Mouse (Mus musculus): ENCODE results near the gene Sergef. TPM values are rescaled to one million over a fixed set of nuclear protein-coding genes. Genes with fewer than 3 reads are reported as not detected.
A peak's percentile ranks its signal among the peaks of the same experiment; 100 is the strongest.

The Sergef gene
- polyA plus RNA-seq, 1 experiment from 2014 or later = 15.0 TPM

GRCm38 (mm10) chr7:46517158-46517557 is 122.4 kb downstream of the Sergef start:
- Histone ChIP-seq H3K27ac (replicated peaks) (no peak overlapping the region), H3K9me3 (replicated peaks) (no peaks in the 10 kb centered on the region), H3K9ac (no peak overlapping the region), H3K4me3 (replicated peaks) (no peak overlapping the region), H3K4me1 (no peaks in the 10 kb centered on the region), H3K36me3 (no peaks in the 10 kb centered on the region), H3K27me3 (no peaks in the 10 kb centered on the region), H3K4me2 (replicated peaks) (no peak overlapping the region)
- no peak for ATAC-seq (ENCODE audit: insufficient number of reproducible peaks, low FRiP score, low TSS enrichment, low read depth)
- 57% methylated on average over 5 of the region's 5 CpGs for WGBS

- Histone ChIP-seq H3K27ac (replicated peaks) (no peak overlapping the region), H3K9me3 (replicated peaks) (no peaks in the 10 kb centered on the region), H3K9ac (no peak overlapping the region), H3K27me3 (no peaks in the 10 kb centered on the region), H3K4me3 (replicated peaks) (no peak overlapping the region), H3K36me3 (no peaks in the 10 kb centered on the region), H3K4me2 (replicated peaks) (no peak overlapping the region), H3K4me1 (no peaks in the 10 kb centered on the region)
- ATAC-seq (ENCODE audit: insufficient number of reproducible peaks, low FRiP score, low TSS enrichment, low read depth) = no peak
- WGBS = 78% methylated on average over 5 of the region's 5 CpGs
These were observed 123.6 kb downstream of the Sergef start for GRCm38 (mm10) chr7:46515960-46516359.

- H3K27ac ChIP-seq (replicated peaks) = no peak overlapping the region
- 91% methylated on average over 8 of the region's 8 CpGs for WGBS
- ATAC-seq (ENCODE audit: insufficient number of reproducible peaks, low FRiP score, low TSS enrichment, low read depth) = no peak
- no peaks in the 10 kb centered on the region for H3K9me3 ChIP-seq (replicated peaks)
- no peak overlapping the region for H3K9ac ChIP-seq
- H3K36me3 ChIP-seq = no peaks in the 10 kb centered on the region
- H3K4me3 ChIP-seq (replicated peaks) = no peak overlapping the region
- H3K4me2 ChIP-seq (replicated peaks) = no peak overlapping the region
- H3K27me3 ChIP-seq = no peaks in the 10 kb centered on the region
- no peaks in the 10 kb centered on the region for H3K4me1 ChIP-seq
These were observed 124.6 kb downstream of the Sergef start for GRCm38 (mm10) chr7:46514981-46515380.

GRCm38 (mm10) chr7:46513562-46513961 is 126.0 kb downstream of the Sergef start:
- Histone ChIP-seq H3K27ac (replicated peaks) (no peak overlapping the region), H3K4me1 (0 out of 2 replicates have a peak, but pooled peaks cover 8% of the 10 kb centered on the region), H3K9me3 (replicated peaks) (no peaks in the 10 kb centered on the region), H3K9ac (no peak overlapping the region), H3K27me3 (no peaks in the 10 kb centered on the region), H3K4me3 (replicated peaks) (no peak overlapping the region), H3K4me2 (replicated peaks) (no peak overlapping the region), H3K36me3 (no peaks in the 10 kb centered on the region)
- no peak for ATAC-seq (ENCODE audit: insufficient number of reproducible peaks, low FRiP score, low TSS enrichment, low read depth)
- WGBS = 69% methylated on average over 8 of the region's 8 CpGs

GRCm38 (mm10) chr7:46512792-46513191 is 126.8 kb downstream of the Sergef start:
- H3K36me3 ChIP-seq = no peaks in the 10 kb centered on the region
- no peaks in the 10 kb centered on the region for H3K9me3 ChIP-seq (replicated peaks)
- H3K4me2 ChIP-seq (replicated peaks) = no peak overlapping the region
- no peak overlapping the region for H3K9ac ChIP-seq
- 70% methylated on average over 5 of the region's 5 CpGs for WGBS
- no peaks in the 10 kb centered on the region for H3K27me3 ChIP-seq
- ATAC-seq (ENCODE audit: insufficient number of reproducible peaks, low FRiP score, low TSS enrichment, low read depth) = peak; percentile 48; the same call in 1 of the 2 replicates
- no peak overlapping the region for H3K27ac ChIP-seq (replicated peaks)
- H3K4me3 ChIP-seq (replicated peaks) = no peak overlapping the region
- 0 out of 2 replicates have a peak, but pooled peaks cover 8% of the 10 kb centered on the region for H3K4me1 ChIP-seq

- no peaks in the 10 kb centered on the region for H3K27me3 ChIP-seq
- no peak overlapping the region for H3K4me3 ChIP-seq (replicated peaks)
- H3K9me3 ChIP-seq (replicated peaks) = no peaks in the 10 kb centered on the region
- H3K36me3 ChIP-seq = no peaks in the 10 kb centered on the region
- no peak overlapping the region for H3K4me2 ChIP-seq (replicated peaks)
- no peak for ATAC-seq (ENCODE audit: insufficient number of reproducible peaks, low FRiP score, low TSS enrichment, low read depth)
- no peak overlapping the region for H3K27ac ChIP-seq (replicated peaks)
- no peak overlapping the region for H3K9ac ChIP-seq
- H3K4me1 ChIP-seq = 0 out of 2 replicates have a peak, but pooled peaks cover 8% of the 10 kb centered on the region
- 66% methylated on average over 2 of the region's 2 CpGs for WGBS
These were observed 128.8 kb downstream of the Sergef start for GRCm38 (mm10) chr7:46510806-46511205.

GRCm38 (mm10) chr7:46509391-46510310 is 130.0 kb downstream of the Sergef start:
- Histone ChIP-seq H3K4me1 (0 out of 2 replicates have a peak, but pooled peaks cover 8% of the 10 kb centered on the region), H3K27ac (replicated peaks) (no peak overlapping the region), H3K9me3 (replicated peaks) (no peaks in the 10 kb centered on the region), H3K27me3 (no peaks in the 10 kb centered on the region), H3K9ac (no peak overlapping the region), H3K36me3 (no peaks in the 10 kb centered on the region), H3K4me3 (replicated peaks) (no peak overlapping the region), H3K4me2 (replicated peaks) (no peak overlapping the region)
- WGBS = 65% methylated on average over 24 of the region's 24 CpGs
- no peak for ATAC-seq (ENCODE audit: insufficient number of reproducible peaks, low FRiP score, low TSS enrichment, low read depth)

- Histone ChIP-seq H3K27ac (replicated peaks) (no peak overlapping the region), H3K9me3 (replicated peaks) (no peaks in the 10 kb centered on the region)
- WGBS = 71% methylated on average over 12 of the region's 12 CpGs
These were observed 130.9 kb downstream of the Sergef start for GRCm38 (mm10) chr7:46508590-46509318.

GRCm38 (mm10) chr7:46504157-46504556 is 135.4 kb downstream of the Sergef start:
- H3K36me3 ChIP-seq = no peaks in the 10 kb centered on the region
- no peak overlapping the region for H3K27ac ChIP-seq (replicated peaks)
- WGBS = 33% methylated on average over 4 of the region's 4 CpGs
- H3K9me3 ChIP-seq (replicated peaks) = no peaks in the 10 kb centered on the region
- H3K27me3 ChIP-seq = no peaks in the 10 kb centered on the region
- no peak overlapping the region for H3K4me2 ChIP-seq (replicated peaks)
- ATAC-seq (ENCODE audit: insufficient number of reproducible peaks, low FRiP score, low TSS enrichment, low read depth) = no peak
- H3K4me1 ChIP-seq = 0 out of 2 replicates have a peak, but pooled peaks cover 1% of the 10 kb centered on the region
- H3K4me3 ChIP-seq (replicated peaks) = no peak overlapping the region
- H3K9ac ChIP-seq = no peak overlapping the region

More at GRCm38 (mm10) chr7:46508590-46509318, 130.9 kb downstream of the Sergef start:
- no peak overlapping the region for H3K4me2 ChIP-seq (replicated peaks)
- no peaks in the 10 kb centered on the region for H3K36me3 ChIP-seq
- no peak for ATAC-seq (ENCODE audit: insufficient number of reproducible peaks, low FRiP score, low TSS enrichment, low read depth)
- H3K4me3 ChIP-seq (replicated peaks) = no peak overlapping the region
- no peaks in the 10 kb centered on the region for H3K27me3 ChIP-seq
- 0 out of 2 replicates have a peak, but pooled peaks cover 8% of the 10 kb centered on the region for H3K4me1 ChIP-seq
- no peak overlapping the region for H3K9ac ChIP-seq

GRCm38 (mm10) chr7:46502650-46503049 is 137.0 kb downstream of the Sergef start:
- no peaks in the 10 kb centered on the region for H3K9me3 ChIP-seq (replicated peaks)
- no peak for ATAC-seq (ENCODE audit: insufficient number of reproducible peaks, low FRiP score, low TSS enrichment, low read depth)
- H3K4me3 ChIP-seq (replicated peaks) = no peak overlapping the region
- H3K27ac ChIP-seq (replicated peaks) = no peak overlapping the region
- H3K9ac ChIP-seq = no peak overlapping the region
- no peaks in the 10 kb centered on the region for H3K36me3 ChIP-seq
- no peak overlapping the region for H3K4me2 ChIP-seq (replicated peaks)
- WGBS = 85% methylated on average over 13 of the region's 13 CpGs
- no peaks in the 10 kb centered on the region for H3K27me3 ChIP-seq
- no peaks in the 10 kb centered on the region for H3K4me1 ChIP-seq

GRCm38 (mm10) chr7:46501458-46501857 is 138.1 kb downstream of the Sergef start:
- Histone ChIP-seq H3K4me3 (replicated peaks) (no peak overlapping the region), H3K9ac (no peak overlapping the region), H3K4me2 (replicated peaks) (no peak overlapping the region), H3K27ac (replicated peaks) (no peak overlapping the region), H3K36me3 (no peaks in the 10 kb centered on the region), H3K9me3 (replicated peaks) (no peaks in the 10 kb centered on the region), H3K27me3 (no peaks in the 10 kb centered on the region), H3K4me1 (no peaks in the 10 kb centered on the region)
- ATAC-seq (ENCODE audit: insufficient number of reproducible peaks, low FRiP score, low TSS enrichment, low read depth) = no peak
- WGBS = 86% methylated on average over 2 of the region's 2 CpGs

All from embryonic facial prominence, embryonic 15.5 days (tissue).